Mouse (Mus musculus) testis, adult 2 months (tissue): ENCODE results near the gene Olfr653.

Experiments
- CTCF ChIP-seq: fragments of 200-500 bp; IDR thresholded peaks from 2 replicates; pipeline ENCODE4 v1.5.1; 2012; ENCODE audit warnings: low read depth, mild to moderate bottlenecking, inconsistent platforms, low read length, moderate library complexity; ENCODE audit not compliant: control insufficient read depth, insufficient read depth, insufficient replicate concordance
- POLR2A ChIP-seq: fragments of 200-500 bp; IDR thresholded peaks from 2 replicates; pipeline ENCODE4 v1.6.1; 2012; ENCODE audit warnings: low read depth, mild to moderate bottlenecking, inconsistent platforms, low read length, moderate library complexity; ENCODE audit not compliant: control insufficient read depth

DNA sequence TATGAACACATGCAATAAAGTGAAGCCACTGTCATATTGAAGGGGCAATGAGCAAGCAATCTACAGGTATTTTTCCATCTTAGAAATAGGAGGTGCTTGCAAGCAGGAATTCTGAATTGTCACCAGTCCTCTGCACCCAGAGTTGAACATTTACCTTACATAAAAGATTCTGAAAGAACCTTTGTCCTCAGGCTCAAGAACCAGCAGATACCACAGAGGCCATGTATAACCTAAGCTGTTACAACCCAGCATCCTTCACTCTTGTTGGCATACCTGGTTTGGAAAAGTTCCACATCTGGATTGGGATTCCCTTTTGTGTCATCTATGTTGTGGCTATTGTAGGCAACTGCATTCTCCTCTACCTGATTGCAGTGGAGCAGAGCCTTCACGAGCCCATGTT is 24.4 kb upstream of the Olfr653 start:
- TF ChIP-seq CTCF (no peak), POLR2A (no peak)
